Mouse (Mus musculus) embryonic fibroblast, embryonic 13.5 days (primary cell): ENCODE results near the gene Heca. TPM values are rescaled to one million over a fixed set of nuclear protein-coding genes. Genes with fewer than 3 reads are reported as not detected.

Source experiments
- H3K27ac ChIP-seq: 2 replicates; pipeline ENCODE4 v1.5.1; 2012; ENCODE audit warnings: low read length, control low read depth, inconsistent platforms; ENCODE audit not compliant: insufficient read depth
- H3K4me1 ChIP-seq: 2 replicates; pipeline ENCODE4 v1.6.1; 2011; ENCODE audit warnings: low read length; ENCODE audit not compliant: control insufficient read depth, insufficient read depth
- H3K4me3 ChIP-seq: 2 replicates; pipeline ENCODE4 v1.5.1; 2011; ENCODE audit warnings: mild to moderate bottlenecking, control low read depth, low read length; ENCODE audit not compliant: insufficient read depth
- CTCF ChIP-seq: IDR thresholded peaks from 2 replicates; pipeline ENCODE4 v1.5.1; 2011; ENCODE audit warnings: mild to moderate bottlenecking, control low read depth, low read length, moderate library complexity, borderline replicate concordance; ENCODE audit not compliant: insufficient read depth
- POLR2A ChIP-seq: IDR thresholded peaks from 2 replicates; pipeline ENCODE4 v1.6.1; 2011; ENCODE audit warnings: low read depth, mild to moderate bottlenecking, control low read depth, low read length, moderate library complexity
- polyA plus RNA-seq: library from polyadenylated mRNA; stranded (reverse); fragments of >200 nt; gene quantifications from 2 replicates; pipeline ENCODE4 v1.2.4, GENCODE M21; 2011; ENCODE audit warnings: low read depth; ENCODE audit not compliant: missing spikeins, insufficient read length

Gene Heca
- polyA plus RNA-seq, 1 experiment = 18.8 TPM

- H3K4me3 ChIP-seq = no peak overlapping the region
- H3K27ac ChIP-seq = no peak overlapping the region
- no peaks in the 10 kb centered on the region for H3K4me1 ChIP-seq
- TF ChIP-seq POLR2A = no peak
- no peak for TF ChIP-seq CTCF
These were observed 44.4 kb downstream of the Heca start for GRCm38 (mm10) chr10:17903449-17903848.

- TF ChIP-seq POLR2A (no peak), CTCF (no peak)
These were observed 67.1 kb downstream of the Heca start for GRCm38 (mm10) chr10:17880724-17881123.

GRCm38 (mm10) chr10:17880038-17880437 lies 67.8 kb downstream of the Heca start:
- TF ChIP-seq CTCF (no peak), POLR2A (no peak)
- no peaks in the 10 kb centered on the region for H3K4me1 ChIP-seq
- no peak overlapping the region for H3K27ac ChIP-seq
- H3K4me3 ChIP-seq = no peak overlapping the region

More at GRCm38 (mm10) chr10:17880724-17881123, 67.1 kb downstream of the Heca start:
- H3K4me1 ChIP-seq = no peaks in the 10 kb centered on the region
- no peak overlapping the region for H3K27ac ChIP-seq
- no peak overlapping the region for H3K4me3 ChIP-seq

DNA sequence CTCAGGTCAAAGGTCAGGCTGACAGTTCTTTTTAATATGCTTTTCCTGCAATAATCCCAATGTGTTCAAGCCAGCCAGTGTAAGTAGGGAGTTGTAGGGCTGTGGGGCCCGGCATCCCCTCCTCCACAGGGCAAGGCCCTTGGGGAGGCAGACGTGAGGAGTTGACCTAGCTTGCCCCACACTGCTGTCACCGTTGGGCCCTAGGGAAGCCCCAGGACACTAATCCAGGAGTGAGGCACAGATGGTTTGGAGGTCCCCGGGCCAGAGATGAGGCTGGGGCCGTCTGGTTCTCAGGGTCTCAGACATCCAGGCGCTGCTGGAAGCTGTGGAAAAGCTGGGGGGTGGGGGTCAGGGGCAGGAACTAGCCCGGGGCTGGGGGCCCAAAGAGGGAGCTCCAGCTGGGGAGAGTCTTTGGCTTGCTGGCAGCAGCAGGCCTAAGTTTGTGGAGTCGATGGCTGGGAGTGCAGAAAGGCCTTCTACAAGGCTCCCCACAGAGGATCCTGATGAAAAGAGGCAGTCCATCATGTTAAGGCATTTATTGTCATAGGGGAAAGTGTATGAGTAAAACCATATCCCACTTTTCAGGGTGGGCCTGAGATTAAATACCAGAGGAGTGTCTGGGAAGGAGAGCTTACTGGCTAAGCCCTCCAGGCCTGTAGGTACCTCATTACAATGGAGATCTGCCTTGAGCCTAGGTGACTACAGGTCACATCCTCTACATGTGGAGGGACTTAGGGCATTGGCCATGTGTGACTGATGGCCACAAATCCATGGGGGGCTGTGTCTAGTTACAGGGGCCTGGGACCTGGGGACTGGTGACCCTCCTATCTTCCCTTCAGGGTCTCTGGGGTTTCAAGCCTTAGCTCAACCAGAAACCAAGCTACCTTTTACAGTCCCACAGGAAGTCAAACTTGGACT lies 69.6 kb downstream of the Heca start:
- H3K27ac ChIP-seq = no peak overlapping the region
- no peak overlapping the region for H3K4me3 ChIP-seq
- TF ChIP-seq CTCF = no peak
- TF ChIP-seq POLR2A = no peak
- H3K4me1 ChIP-seq = no peaks in the 10 kb centered on the region

- Histone ChIP-seq H3K4me1 (0 out of 2 replicates have a peak, but pooled peaks cover 4% of the 10 kb centered on the region), H3K4me3 (no peak overlapping the region), H3K27ac (no peak overlapping the region)
- peak; percentile 96 for TF ChIP-seq CTCF
- no peak for TF ChIP-seq POLR2A
These were observed 77.8 kb downstream of the Heca start for GRCm38 (mm10) chr10:17869822-17870662.

DNA sequence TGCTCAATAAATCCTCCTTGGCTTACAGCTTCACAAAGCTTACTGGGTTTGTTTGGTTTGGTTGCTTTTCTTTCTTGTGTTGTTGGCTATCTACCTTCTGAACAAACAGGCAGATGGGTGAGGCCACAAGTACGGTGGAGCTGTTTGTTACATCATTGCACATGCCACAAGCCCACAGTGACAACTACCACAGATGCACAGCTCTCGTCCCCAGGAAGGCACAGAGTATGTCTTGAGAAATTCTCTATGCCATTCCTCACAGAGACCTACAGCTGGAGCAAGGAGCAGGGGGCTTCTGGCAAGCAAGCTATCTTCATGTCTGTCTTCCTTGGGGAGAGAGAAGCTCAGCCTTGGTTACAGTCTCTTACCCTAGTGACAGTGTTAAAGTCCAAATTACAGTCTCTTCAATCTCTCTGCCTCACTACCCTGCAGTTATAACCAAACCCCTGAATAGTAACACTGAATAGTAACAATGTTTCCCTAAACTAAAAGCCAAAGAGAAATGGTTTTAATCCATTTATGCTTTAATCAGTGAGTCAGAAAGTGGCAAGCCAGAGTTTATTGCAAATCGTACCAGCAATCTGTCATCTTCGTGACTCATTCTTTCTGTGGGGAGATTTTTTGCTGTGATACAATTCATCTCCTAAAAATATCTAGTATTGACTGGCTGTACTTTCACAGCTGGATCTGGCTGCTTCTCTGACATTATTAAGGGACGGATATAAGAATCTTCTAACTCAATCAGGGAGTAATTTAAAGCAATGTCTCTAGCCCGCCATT lies 87.0 kb downstream of the Heca start:
- Histone ChIP-seq H3K27ac (peak overlapping the region; percentile 28), H3K4me1 (peaks cover 6% of the 10 kb centered on the region), H3K4me3 (no peak overlapping the region)
- no peak for TF ChIP-seq CTCF
- TF ChIP-seq POLR2A = no peak

DNA sequence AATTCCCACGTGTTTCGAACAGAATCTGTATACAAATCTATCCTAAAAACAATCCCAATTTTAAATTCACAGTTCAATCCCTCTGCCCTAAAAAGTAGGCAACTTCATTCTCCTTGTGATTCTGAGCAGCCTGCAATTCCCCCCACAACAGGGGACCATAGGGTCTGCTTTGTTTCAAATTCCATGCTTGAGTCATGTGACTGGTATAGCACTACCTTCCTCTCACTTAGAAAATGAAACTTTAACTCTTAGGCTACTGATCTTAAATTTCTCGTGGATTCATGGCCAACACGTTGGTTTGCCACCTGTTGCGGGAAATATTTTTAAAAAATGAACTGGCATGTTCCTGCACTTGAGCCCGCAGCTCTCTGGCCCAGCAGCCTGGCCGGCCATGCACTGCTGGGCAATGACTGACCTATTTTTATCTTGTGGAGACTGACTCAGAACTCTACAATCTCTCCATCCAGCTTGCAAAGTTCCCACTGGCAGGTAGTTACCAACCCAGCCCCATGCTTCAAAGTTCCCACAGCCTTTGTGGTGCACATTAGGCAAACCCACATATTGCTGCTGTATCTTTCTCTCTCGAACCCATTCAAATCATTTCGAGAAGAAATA lies 90.1 kb downstream of the Heca start:
- H3K4me1 ChIP-seq = peaks cover 6% of the 10 kb centered on the region
- no peak overlapping the region for H3K27ac ChIP-seq
- TF ChIP-seq CTCF = no peak
- no peak for TF ChIP-seq POLR2A
- H3K4me3 ChIP-seq = no peak overlapping the region

GRCm38 (mm10) chr10:17844781-17845537 lies 102.9 kb downstream of the Heca start:
- peaks cover 2% of the 10 kb centered on the region for H3K4me1 ChIP-seq
- H3K4me3 ChIP-seq = no peak overlapping the region
- no peak for TF ChIP-seq POLR2A
- TF ChIP-seq CTCF = no peak
- no peak overlapping the region for H3K27ac ChIP-seq
